Mouse (Mus musculus) Muller cell, postnatal 12 days (primary cell): ENCODE measurements around the gene Mab21l3.
"Not testable (repeated sequence)": the region's sequence is repeated elsewhere in the genome, so short reads cannot be mapped to it uniquely, and the experiment has no call there.

ENCODE experiments used
- DNase-seq: peaks from one replicate; pipeline ENCODE4 v3.0.0-alpha.2; 2015; ENCODE audit errors: inconsistent ontology term

Gene Mab21l3

GRCm38 (mm10) chr3:101842372-101843094, 6.2 kb downstream of the Mab21l3 start:
- DNase-seq: no peak

- no peak for DNase-seq
Observed at GRCm38 (mm10) chr3:101839327-101839726, 9.4 kb downstream of the Mab21l3 start.

GRCm38 (mm10) chr3:101836971-101837370, 11.8 kb downstream of the Mab21l3 start:
- no peak for DNase-seq

- no peak for DNase-seq
Observed at GRCm38 (mm10) chr3:101836532-101836931, 12.2 kb downstream of the Mab21l3 start.

GRCm38 (mm10) chr3:101836045-101836444, 12.7 kb downstream of the Mab21l3 start:
- DNase-seq: peak; percentile 72

- no peak for DNase-seq
Observed at GRCm38 (mm10) chr3:101831189-101831858, 17.4 kb downstream of the Mab21l3 start.

GRCm38 (mm10) chr3:101829881-101830616, 18.7 kb downstream of the Mab21l3 start:
- no peak for DNase-seq

- no peak for DNase-seq
Observed at GRCm38 (mm10) chr3:101828595-101828994, 20.2 kb downstream of the Mab21l3 start.

GRCm38 (mm10) chr3:101827220-101827715, 21.5 kb downstream of the Mab21l3 start:
- DNase-seq: no peak

- DNase-seq: no peak
Observed at GRCm38 (mm10) chr3:101824338-101824737, 24.4 kb downstream of the Mab21l3 start.

GRCm38 (mm10) chr3:101822052-101822451, 26.7 kb downstream of the Mab21l3 start:
- no peak for DNase-seq

- not testable (repeated sequence) for DNase-seq
Observed at GRCm38 (mm10) chr3:101820708-101821107, 28.1 kb downstream of the Mab21l3 start.

GRCm38 (mm10) chr3:101816006-101816405, 32.8 kb downstream of the Mab21l3 start:
- no peak for DNase-seq

GRCm38 (mm10) chr3:101814790-101815189, 34.0 kb downstream of the Mab21l3 start:
- no peak for DNase-seq

GRCm38 (mm10) chr3:101812341-101812962, 36.3 kb downstream of the Mab21l3 start:
- peak; percentile 45 for DNase-seq

- DNase-seq: no peak
Observed at GRCm38 (mm10) chr3:101811931-101812330, 36.8 kb downstream of the Mab21l3 start.

GRCm38 (mm10) chr3:101807646-101808045, 41.1 kb downstream of the Mab21l3 start:
- no peak for DNase-seq

- peak; percentile 36 for DNase-seq
Observed at GRCm38 (mm10) chr3:101806941-101807340, 41.8 kb downstream of the Mab21l3 start.

GRCm38 (mm10) chr3:101806149-101806548, 42.6 kb downstream of the Mab21l3 start:
- peak; percentile 81 for DNase-seq

- DNase-seq: no peak
Observed at GRCm38 (mm10) chr3:101805562-101806004, 43.2 kb downstream of the Mab21l3 start.

- no peak for DNase-seq
Observed at GRCm38 (mm10) chr3:101804971-101805561, 43.7 kb downstream of the Mab21l3 start.
